Mouse (Mus musculus): ENCODE measurements around the gene Mogat2.

The Mogat2 gene

DNA sequence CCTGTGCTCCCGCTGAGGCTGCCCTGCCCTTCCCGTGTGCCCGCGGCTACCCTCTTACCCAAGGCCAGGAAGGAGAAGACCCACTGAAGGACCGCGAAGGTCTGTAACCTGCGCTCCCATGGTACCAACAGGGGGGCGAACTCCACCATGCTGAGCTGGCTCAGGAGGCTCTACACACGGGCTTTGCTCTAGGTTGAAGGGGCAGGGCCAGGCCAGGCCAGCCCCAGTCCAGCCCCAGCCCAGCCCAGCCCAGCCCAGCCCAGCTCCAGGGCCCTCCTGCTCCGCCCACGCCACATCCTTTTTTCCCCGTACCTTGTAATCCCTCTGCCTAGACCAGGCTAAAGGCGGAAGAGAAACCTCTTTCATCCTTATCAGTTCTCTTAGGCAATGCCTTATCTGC lies at the start of gene Mogat2:
Mogat2 (minus strand) TSS at position 203 of the 400 bp plus-strand sequence.
- no peak for DNase-seq (ENCODE audit: low spot score)

DNA sequence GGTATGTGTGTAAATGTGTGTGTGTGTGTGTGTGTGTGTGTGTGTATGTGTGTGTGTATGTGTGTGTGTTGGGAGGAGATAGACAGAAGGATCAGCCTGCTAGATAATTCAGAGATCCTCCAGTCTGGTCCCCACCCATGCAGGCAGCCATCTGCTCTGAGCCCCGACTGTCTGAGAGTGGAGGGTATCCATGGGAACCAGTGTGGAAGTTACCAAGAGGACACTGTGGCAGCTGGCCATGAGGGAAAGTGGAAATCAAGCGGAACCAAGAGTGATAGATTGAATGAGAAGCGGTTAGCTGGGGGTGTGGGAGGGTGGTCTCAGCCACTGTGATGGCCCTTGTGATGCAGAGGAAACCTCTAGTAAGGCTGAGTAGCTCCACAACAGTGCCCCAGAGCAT lies 48.9 kb upstream of the Mogat2 start:
- no peak for DNase-seq (ENCODE audit: low spot score)

GRCm38 (mm10) chr7:99279586-99279985 lies 41.2 kb upstream of the Mogat2 start:
- no peak for DNase-seq (ENCODE audit: low spot score)

GRCm38 (mm10) chr7:99278309-99278708 lies 39.9 kb upstream of the Mogat2 start:
- no peak for DNase-seq (ENCODE audit: low spot score)

DNA sequence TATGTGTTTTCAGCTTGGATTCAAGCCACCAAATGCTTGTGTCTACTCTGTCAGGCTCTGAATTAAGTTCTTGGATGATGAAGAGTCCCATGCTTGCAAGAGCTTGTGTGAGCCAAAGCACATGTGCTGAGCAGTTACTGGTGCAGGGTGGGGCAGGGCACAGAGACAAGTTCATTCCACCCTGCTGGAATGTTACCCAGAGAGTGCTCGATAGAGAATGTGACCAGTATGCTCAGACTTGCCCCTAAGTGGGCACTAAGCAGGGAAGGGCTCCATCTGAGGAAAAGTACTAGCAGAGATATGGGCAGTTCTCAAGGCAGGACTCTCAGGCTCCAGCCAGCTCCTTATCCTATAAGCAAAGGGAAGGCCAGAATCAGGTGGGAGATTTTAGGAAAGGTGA lies 38.3 kb upstream of the Mogat2 start:
- DNase-seq (ENCODE audit: low spot score): no peak

DNA sequence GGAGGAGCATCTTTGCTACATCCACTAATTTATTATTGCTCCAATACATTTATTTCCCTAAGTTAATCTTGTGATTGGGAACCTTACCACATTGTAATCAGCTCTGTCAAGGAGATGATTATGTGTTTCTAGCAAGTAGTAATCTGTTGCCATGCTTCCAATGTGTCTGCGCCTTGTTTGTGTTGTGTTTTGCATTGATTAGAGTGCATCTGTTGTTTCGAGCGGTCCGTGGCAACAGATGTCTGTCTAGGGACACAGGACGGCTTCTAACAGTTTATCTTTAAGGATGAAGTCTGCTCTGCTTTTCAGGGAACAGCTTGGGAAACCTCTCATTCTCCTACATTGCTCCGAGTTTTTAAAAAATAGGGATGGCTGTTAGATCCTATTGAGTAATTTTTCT lies 36.7 kb upstream of the Mogat2 start:
- no peak for DNase-seq (ENCODE audit: low spot score)

GRCm38 (mm10) chr7:99271630-99272029 lies 33.2 kb upstream of the Mogat2 start:
- no peak for DNase-seq (ENCODE audit: low spot score)

- DNase-seq (ENCODE audit: low spot score): no peak
These were observed 30.8 kb upstream of the Mogat2 start for GRCm38 (mm10) chr7:99268951-99269945.

DNA sequence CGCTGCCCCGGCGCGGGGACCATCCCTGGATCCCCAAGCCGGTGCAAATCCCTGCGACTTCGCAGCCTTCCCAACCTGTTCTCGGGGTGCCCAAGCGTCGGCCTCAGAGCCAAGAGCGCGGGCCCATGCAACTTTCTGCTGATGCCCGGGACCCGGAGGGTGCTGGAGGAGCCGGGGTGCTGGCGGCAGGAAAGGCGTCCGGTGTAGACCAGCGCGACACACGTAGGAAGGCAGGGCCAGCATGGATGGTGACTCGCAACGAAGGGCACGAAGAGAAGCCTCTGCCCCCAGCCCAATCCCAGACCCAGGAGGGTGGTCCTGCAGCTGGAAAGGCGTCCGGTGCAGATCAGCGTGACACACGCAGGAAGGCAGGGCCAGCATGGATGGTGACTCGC lies 30.1 kb upstream of the Mogat2 start:
- no peak for DNase-seq (ENCODE audit: low spot score)

- DNase-seq (ENCODE audit: low spot score): no peak
These were observed 29.6 kb upstream of the Mogat2 start for GRCm38 (mm10) chr7:99267897-99268505.

GRCm38 (mm10) chr7:99267251-99267896 lies 29.0 kb upstream of the Mogat2 start, which contains the start of gene Map6:
TSS of gene Map6 (plus strand) at chr7:99267447.
- DNase-seq (ENCODE audit: low spot score): no peak

GRCm38 (mm10) chr7:99264597-99264996 lies 26.2 kb upstream of the Mogat2 start:
- DNase-seq (ENCODE audit: low spot score): no peak

DNA sequence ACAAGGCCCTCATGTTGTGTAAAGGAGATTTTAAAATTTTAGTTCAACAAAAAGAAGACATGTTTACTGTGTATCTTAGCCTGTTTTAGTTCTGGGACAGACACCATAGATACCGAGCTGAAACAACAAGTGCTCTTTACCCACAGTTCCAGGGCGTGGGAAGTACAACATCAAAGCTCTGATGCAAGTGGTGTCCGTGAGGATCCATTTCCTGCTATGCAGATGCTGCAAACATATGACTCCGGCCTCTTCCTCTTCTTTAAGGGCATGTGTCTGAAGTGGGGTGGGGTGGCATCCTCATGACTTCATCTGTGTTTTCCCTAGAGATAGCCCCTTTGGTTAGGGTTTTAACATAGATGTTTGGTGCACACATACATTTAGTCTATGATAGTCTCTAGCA lies 25.1 kb upstream of the Mogat2 start:
- no peak for DNase-seq (ENCODE audit: low spot score)

DNA sequence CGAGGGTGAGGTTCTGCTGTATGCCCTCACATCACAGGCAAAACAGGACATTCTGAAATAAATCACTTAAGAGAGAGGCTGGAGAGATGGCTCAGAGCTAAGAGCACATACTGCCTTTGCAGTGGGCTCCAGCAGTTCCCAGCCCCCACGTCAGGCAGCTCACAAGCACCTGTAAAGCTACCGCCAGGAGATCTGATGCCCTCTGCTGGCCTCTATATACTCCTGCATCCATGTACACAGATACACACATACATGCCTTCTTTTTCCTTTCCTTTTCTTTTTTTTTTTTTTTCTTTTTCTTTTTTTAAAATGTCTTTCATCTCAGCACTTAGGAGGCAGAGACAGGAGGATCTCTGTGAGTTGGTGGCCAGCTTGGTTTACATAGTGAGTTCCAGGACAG lies 23.5 kb upstream of the Mogat2 start:
- DNase-seq (ENCODE audit: low spot score): no peak

GRCm38 (mm10) chr7:99255006-99255405 lies 16.6 kb upstream of the Mogat2 start:
- DNase-seq (ENCODE audit: low spot score): no peak

DNA sequence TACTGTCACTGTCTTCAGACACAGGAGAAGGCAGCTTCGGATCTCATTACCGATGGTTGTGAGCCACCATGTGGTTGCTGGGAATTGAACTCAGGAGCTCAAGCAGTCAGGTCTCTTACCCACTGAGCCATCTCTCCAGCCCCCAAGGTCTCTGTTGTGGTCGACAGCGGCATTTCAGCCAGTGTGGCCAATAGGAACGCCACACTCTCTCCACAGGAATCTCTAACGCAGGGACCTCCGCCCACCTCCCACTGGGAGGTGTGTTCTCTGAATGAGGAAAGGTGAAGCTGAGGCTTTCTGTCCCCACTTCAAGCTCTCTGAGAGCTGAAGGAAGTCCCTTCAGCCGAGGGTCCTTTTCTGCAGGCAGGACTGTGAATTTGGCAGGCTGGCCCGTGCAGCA lies 12.0 kb upstream of the Mogat2 start:
- DNase-seq (ENCODE audit: low spot score): no peak

DNA sequence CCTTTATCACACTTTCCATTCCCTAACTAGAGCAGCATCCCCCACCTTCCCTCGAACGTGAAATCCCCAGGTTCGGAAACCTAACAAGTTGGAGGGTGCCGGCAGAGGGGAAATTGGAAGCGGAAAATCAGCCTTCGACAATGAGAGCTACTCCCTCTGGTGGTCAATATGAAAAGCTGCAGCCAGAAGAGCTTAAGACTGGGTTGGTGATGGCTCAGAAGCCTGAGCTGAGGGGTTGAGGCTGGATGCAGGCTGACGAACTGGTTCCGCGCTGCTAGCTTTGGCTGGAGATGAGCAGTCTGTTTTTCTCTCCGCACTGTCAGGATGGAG lies 11.1 kb upstream of the Mogat2 start:
- no peak for DNase-seq (ENCODE audit: low spot score)

DNA sequence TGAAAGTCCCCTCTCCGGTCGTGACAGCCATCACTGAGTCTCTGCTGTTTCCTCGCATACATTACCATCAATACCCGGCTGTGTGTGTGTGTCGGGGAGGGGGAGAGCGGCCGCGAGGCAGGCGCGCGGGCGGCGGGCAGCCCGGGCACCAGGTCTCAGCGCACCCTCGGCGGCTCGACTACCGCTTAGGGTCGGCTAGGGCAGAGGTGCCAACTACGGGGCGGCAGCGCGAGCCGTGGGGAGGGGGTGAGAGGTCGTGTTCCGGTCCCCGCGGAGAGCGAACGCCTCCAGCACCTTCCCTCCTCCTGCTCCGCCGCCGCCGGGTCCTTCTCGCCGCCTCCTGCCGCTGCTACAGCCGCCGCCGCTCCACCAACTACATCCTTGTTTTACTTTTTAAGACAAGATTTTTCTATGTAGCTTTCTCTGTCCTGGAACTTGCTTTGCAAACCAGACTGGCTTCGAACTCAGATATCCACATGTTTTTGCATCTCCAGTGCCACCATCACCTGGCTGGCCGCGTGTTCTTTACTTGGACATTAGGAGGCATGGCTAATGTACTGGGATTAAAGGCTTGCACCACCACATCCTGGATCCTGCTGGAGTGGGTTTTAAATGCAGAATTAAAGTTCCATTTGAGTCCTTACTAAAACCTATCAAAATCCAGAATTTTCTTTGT lies 10.6 kb upstream of the Mogat2 start:
- DNase-seq (ENCODE audit: low spot score): no peak

DNA sequence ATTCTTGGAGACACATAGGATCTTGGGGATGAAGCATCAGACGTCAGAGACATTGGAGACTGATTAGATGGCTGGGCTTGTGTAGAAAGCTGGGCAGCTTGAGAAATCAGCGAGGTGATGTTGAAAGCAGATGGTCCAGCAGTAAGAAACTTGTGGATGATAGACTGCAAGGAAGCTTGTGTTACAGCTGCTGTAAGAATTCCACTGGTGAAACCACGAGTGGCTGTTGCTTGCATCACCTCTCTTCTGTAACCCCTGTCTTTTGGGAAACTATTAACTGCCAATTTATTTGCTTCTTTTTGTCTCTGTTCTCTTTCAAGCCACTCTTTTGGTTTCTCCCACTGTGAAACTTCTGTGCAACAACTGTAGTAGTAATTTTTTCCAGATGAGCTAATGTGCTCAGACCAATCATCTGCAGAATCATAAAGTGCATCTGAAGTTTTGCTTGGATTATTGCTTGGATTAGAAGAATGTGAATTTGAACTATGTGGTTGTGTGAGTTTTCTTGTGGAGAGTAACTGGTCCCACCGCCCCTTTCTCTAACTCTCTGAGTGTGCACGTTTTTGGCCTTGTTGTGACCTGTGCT lies 9.8 kb upstream of the Mogat2 start:
- no peak for DNase-seq (ENCODE audit: low spot score)

GRCm38 (mm10) chr7:99242097-99242496 lies 3.7 kb upstream of the Mogat2 start:
- no peak for DNase-seq (ENCODE audit: low spot score)

DNA sequence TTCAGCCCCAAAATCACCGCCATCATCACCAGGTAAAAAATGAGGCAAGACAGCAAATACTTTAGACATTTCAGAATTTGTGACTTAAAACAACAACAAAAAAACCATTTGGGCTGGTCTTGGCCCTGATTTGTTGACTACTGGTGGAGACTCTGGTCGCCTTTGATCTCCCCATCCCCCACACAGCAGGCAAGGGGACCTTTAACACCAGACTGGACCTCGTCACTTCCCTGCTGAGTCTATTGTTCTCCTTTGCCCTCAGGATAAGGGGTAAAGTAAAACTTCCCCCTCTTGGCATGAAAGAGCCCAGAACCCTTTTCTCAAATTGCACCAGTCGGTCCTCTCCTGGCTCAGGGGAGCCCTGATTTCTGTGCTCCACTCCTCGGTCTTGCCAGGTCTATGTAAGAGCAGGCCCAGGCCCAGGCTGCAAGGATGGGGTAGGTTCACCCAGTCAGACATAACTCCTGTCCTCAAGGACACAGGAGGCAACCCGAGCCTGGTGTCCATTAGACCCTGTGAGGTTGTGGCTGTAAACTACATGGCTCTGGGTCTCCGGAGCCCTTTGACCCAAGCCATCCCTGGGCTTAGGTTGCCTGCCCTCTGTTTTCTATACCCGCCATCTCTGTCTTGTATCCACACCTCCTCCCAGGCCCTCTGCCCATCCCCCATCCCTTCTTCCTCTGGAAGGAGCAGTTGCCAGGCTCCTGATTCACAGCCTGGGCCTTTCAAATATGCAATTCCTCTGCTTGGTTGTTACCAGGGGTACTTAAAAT lies 1.3 kb downstream of the Mogat2 start:
- no peak for DNase-seq (ENCODE audit: low spot score)

All from spleen, adult 12 weeks (tissue).